Mouse (Mus musculus): ENCODE measurements around the gene R3hdm2. TPM values are rescaled to one million over a fixed set of nuclear protein-coding genes. Genes with fewer than 3 reads are reported as not detected.

The R3hdm2 gene
- polyA plus RNA-seq, 1 experiment = 101 TPM

DNA sequence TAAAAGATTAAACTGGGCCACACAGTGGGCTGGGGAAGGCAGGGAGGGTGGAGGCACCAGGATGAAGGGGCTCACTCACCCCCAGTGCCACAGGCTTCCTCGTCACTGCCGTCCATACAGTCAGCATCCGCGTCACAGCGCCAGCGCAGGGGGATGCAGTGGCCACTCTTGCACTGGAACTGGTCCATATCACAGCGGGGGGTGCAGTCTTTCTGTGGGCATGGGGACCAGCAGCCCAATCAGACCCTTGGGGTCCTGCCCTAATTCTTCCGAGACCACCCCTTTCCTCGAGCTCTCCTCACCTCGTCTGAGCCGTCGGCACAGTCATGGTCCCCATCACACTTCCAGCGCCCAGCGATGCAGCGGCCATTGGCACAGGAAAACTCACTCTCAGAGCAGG, 168.1 kb downstream of the R3hdm2 start:
- Histone ChIP-seq H3K36me3 (ENCODE audit: control insufficient read depth, insufficient read depth, low read length) (no peaks in the 10 kb centered on the region), H3K4me3 (ENCODE audit: insufficient read depth, low read depth, low read length) (no peak overlapping the region), H3K4me1 (ENCODE audit: control insufficient read depth, insufficient read depth, low read length) (no peaks in the 10 kb centered on the region), H3K27me3 (replicated peaks; ENCODE audit: control insufficient read depth, insufficient read depth, low read length) (no peaks in the 10 kb centered on the region), H3K27ac (ENCODE audit: insufficient read depth, low read depth, low read length) (no peak overlapping the region)
- TF ChIP-seq POLR2A (IDR thresholded peaks at IDR 0.05; ENCODE audit: low read depth, low read length) (no peak), CTCF (conservative IDR thresholded peaks at IDR 0.05; ENCODE audit: insufficient read depth, insufficient read length, low read depth, low read length) (no peak)
- DNase-seq = no peak
- 95% methylated on average over 15 of the region's 15 CpGs for WGBS

Other genes with a start within 250 kb of the R3hdm2 start
- 15.4 and 27.5 TPM in 2 replicates for gene B4galnt1, start 215.1 kb upstream of the R3hdm2 start, polyA plus RNA-seq (2012; rRNA removed)
- gene Slc26a10, start 199.7 kb upstream of the R3hdm2 start, polyA plus RNA-seq (2012; rRNA removed) = 6.6 and 8.1 TPM in 2 replicates
- gene Arhgef25, start 190.2 kb upstream of the R3hdm2 start, polyA plus RNA-seq (2012; rRNA removed) = 9.2 and 11.9 TPM in 2 replicates
- gene Dtx3, start 184.6 kb upstream of the R3hdm2 start, polyA plus RNA-seq (2012; rRNA removed) = 101 and 132 TPM in 2 replicates
- gene Pip4k2c, start 168.7 kb upstream of the R3hdm2 start, polyA plus RNA-seq (2012; rRNA removed) = 116 and 120 TPM in 2 replicates
- gene Kif5a, start 117.0 kb upstream of the R3hdm2 start, polyA plus RNA-seq (2012; rRNA removed) = 3.7 and 6.7 TPM in 2 replicates
- gene Dctn2, start 114.0 kb upstream of the R3hdm2 start, polyA plus RNA-seq (2012; rRNA removed) = 181 and 184 TPM in 2 replicates
- 24.6 and 26.8 TPM in 2 replicates for gene Mbd6, start 91.3 kb upstream of the R3hdm2 start, polyA plus RNA-seq (2012; rRNA removed)
- 44.4 and 48.3 TPM in 2 replicates for gene Mars, start 68.5 kb upstream of the R3hdm2 start, polyA plus RNA-seq (2012; rRNA removed)
- gene Arhgap9, start 58.4 kb upstream of the R3hdm2 start, polyA plus RNA-seq (2012; rRNA removed) = 2.7 and 6.0 TPM in 2 replicates
- 1.7 and 3.0 TPM in 2 replicates for gene Gli1, start 38.4 kb upstream of the R3hdm2 start, polyA plus RNA-seq (2012; rRNA removed)
- not detected in 2 replicates for gene Inhbe, start 25.9 kb upstream of the R3hdm2 start, polyA plus RNA-seq (2012; rRNA removed)
- gene Inhbc, start 9.9 kb upstream of the R3hdm2 start, polyA plus RNA-seq (2012; rRNA removed) = 0.12 TPM in 1 of 2 replicates, not detected in the other
- 1.2 and 3.0 TPM in 2 replicates for gene Stac3, start 121.4 kb downstream of the R3hdm2 start, polyA plus RNA-seq (2012; rRNA removed)
- gene Ndufa4l2, start 134.6 kb downstream of the R3hdm2 start, polyA plus RNA-seq (2012; rRNA removed) = 24.4 and 27.4 TPM in 2 replicates
- gene Shmt2, start 142.1 kb downstream of the R3hdm2 start, polyA plus RNA-seq (2012; rRNA removed) = 232 and 274 TPM in 2 replicates
- gene Nxph4, start 154.2 kb downstream of the R3hdm2 start, polyA plus RNA-seq (2012; rRNA removed) = 2.0 and 2.2 TPM in 2 replicates
- gene Lrp1, start 240.8 kb downstream of the R3hdm2 start, polyA plus RNA-seq (2012; rRNA removed) = 55.3 and 57.8 TPM in 2 replicates